Mouse (Mus musculus): ENCODE measurements around the gene Samhd1. TPM values are rescaled to one million over a fixed set of nuclear protein-coding genes. Genes with fewer than 3 reads are reported as not detected.

The Samhd1 gene
- total RNA-seq, 4 experiments from 2014 or later: 22.4 to 38.9 (median 31.0) TPM

DNA sequence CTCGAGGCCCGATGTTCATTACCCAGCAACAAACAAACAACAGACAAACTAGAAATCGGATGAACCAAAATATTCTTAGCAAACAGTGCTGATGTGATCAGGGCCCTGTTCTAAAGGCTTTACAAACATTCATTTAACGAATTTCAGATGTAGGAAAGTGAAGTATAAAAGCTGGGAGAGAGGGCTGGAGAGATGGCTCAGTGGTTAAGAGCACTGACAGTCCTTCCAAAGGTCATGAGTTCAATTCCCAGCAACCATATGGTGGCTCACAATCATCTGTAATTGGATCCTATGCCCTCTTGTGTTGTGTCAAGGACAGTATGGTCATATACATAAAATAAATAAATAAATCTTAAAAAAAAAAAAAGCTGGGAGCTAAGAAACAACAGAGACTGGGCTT is 1.1 kb upstream of the Samhd1 start:
- DNase-seq: no peak

DNA sequence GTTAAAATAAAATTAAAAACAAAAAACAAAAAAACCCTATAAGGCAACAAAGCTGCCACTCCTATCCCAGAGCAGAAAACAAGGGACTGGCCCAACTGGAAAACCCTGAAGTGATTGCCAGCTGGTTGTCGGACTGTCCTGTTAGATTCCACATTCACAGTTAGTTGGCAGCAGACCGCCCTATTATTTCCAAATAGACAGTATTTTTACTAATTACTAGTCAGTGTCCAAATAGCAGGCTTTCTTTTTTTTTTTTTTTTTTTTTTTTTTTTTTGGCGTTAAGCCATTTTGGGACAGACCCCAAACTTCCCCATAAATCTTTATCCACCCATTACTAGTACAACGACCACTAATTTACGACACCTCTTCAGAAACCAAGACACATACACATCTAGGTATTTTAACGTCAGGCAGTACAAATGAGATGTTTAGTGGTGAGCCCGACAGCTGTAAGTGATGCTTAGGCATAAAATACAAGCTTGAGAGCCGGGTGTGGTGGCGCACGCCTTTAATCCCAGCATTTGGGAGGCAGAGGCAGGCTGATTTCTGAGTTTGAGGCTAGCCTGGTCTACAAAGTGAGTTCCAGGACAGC is 560 bp upstream of the Samhd1 start:
- no peak for DNase-seq

DNA sequence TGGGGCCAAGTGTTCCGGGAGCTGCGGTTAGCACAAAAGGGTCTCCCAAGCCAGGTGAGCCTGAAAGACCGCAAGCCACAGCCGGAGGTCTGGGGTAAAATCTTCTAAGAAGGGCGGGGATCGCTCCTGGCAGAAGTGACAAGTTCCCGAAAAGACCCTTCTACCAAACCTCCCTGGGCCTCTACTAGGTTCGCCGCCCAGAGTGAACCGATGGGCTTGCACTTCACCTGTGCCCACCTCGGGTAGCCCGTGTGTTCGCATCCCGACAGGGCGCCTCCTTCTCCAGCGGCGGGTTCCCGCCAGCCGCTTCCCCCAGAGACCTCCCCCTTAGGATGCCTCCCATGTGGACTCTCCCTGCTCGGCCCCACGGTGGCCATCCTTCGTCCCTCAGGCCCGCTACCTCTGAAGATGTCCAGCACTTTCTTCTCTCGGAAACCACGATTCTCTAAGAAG is 560 bp downstream of the Samhd1 start:
- peak; percentile 31 for DNase-seq

DNA sequence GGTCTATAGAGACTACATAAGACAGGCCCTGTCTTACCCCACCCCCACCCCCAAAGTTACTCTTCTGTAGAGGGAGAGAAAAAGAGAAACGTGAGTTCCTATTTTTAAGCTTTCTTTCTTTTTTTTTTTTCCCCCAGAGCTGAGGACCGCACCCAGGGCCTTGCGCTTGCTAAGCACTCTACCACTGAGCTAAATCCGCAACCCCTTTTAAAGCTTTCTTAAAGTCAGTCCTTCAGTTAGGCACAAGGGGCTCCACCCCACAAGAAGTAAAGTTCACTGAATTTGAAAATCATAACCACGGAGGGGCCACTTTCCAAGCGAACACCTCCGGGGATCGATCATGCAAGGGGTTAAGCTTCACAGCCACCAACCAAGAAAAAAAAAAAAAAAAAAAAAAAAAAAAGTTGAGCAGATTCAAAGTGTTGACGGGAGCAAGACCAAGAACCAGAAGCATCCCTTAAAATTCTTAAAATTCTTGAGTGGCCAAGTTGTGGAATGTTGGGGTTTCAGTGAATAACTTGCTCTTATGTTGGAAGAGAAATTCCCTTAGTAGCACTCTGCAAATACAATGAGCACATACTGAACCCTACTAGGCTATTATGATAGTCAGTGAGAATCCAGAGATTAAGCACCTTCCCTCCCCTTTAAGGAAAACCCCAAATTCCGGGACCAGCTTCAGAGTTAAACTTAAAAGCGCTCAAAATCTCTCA is 1.1 kb downstream of the Samhd1 start:
- no peak for DNase-seq

DNA sequence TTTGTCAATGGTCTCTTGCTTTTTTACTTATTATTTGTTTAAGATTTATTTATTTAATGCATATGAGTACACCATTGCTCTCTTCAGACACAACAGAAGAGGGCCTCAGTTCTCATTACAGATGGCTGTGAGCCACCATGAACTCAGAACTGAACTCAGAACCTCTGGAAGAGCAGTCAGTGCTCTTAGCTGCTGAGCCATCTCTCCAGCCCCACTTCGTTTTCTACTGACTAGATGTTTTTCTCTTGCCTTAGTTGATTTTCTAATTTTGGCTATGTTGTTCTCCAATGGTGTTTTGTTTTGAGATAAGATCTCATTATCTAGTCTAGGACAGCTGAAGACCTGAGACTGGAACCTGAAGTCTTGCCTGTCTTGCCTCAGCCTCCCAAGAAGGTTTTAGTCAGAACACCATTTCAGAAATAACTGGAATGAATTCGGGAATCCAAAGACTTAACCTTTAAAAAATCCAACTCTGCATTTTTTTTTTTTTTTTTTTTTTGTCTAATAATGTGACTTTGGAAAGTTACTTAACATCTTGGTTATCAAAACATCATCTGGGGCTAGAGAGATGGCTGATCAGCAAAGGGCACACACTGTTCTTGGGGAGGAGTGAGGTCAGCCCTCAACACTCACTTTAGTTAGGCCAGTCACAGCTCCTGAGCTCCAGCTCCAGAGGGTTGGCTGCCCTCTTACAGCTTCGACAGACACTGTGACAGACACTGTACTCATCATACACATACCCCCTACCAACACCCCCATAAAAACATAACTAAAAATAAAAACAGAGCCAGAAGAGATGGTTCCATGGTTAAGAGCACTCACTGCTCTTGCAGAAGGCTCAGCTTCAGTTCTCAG is 2.2 kb downstream of the Samhd1 start:
- no peak for DNase-seq

DNA sequence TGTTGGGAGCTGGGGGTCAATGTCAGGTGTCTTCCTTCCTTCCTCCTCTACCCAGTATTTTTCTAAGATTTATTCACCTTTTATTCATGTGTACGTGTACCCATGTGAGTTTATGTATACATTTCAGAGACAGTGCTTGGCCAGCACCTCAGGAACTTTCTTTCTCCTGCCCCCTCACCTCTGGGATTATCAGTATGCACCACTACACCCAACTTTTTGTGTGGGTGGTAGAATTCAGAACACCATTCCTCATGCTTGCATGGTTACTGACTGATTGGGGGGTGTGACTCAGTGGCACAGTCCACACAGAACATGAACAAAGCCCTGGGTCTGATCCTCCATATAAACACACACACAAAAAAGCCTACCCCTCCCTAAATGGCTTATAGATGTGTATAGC is 3.0 kb downstream of the Samhd1 start:
- no peak for DNase-seq

DNA sequence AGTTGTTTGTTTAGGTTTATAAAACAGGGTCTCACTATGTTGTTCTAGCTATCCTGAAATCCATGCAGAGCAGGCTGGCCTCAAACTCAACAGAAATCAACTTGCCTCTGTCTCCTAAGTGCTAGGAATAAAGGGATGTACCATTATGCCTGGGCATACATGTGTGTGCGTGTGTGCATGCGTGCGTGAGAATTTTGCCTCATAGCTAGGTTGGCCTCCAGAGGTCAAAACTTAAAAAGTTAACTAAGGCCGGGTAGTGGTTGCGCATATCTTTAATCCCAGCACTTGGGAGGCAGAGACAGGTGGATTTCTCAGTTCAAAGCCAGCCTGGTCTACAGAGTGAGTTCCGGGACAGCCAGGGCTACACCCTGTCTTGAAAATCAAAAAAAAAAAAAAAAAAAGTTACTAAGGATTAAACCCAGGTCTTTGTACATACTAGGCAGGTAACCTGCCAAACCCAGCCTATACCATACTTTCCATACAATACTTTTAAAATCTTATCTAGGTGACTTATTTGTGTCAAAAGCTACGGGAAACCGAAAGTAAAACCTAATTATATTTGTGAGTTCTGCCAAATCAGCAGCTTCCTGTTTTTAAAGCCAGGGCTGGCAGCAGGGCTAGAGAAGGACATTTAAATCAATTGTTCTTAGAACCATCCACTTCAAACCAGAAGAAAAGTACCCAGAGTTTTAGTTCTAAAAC is 4.1 kb downstream of the Samhd1 start:
- no peak for DNase-seq

DNA sequence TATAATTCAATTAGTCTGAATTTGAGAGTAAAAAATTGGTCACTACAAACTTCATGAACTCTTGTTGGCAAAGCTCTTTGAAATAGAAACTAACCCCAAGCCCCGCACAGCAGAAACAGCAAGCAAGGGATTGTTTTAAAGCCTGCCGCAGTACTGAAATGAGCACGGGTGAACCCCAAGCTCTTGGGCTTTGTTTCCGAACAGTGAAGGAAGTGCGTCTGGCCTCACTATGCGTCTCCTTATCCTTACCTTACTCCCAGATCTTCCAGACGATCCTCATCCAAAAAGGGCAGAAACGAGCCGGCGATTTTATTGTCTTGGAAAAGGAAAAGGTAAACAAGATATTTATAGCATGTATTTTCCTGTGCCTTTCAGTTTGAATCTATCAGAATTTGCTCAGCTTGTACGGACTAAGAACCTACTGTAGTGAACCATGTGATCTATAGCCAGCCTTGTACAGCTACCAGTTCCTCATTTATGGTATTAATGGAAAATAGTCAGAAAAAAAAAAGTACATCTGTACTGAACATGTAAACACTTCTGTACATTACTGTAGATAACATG is 5.4 kb downstream of the Samhd1 start:
- DNase-seq: no peak

DNA sequence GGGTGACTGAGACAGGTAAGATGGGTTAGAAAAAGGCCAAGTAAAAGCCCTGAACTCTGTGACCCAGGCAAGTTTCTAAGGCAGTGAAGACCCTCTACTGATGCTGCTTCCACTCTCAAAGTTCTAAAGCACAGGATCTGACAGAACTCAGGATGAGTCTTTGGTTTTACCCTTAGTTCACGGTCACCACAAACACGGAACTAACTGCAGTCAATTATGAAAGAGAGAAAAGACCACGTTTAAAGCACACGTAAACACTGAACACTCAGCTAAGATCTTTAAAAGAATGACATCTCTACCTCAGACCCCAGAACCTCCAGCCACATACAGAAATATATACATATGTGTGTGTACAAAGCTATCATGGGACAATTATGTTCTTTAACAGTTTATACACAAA is 6.0 kb downstream of the Samhd1 start:
- DNase-seq: no peak

DNA sequence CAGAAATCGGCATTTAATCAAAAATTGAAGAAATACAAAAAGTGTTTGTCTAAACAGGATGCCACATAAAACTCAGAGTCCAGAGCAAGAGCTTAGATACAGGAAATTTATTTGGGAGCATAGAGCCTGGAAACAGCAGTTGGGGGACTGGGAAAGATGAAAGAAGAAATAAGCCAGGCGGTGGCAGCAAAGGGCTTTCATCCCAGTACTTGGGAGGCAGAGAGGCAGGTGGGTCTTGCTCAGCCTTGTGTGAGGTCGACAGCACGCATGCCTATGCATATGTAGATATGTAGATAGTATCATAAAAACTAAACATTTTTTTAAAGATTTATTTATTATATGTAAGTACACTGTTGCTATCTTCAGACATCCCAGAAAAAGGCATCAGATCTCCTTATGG is 7.0 kb downstream of the Samhd1 start:
- DNase-seq: no peak

DNA sequence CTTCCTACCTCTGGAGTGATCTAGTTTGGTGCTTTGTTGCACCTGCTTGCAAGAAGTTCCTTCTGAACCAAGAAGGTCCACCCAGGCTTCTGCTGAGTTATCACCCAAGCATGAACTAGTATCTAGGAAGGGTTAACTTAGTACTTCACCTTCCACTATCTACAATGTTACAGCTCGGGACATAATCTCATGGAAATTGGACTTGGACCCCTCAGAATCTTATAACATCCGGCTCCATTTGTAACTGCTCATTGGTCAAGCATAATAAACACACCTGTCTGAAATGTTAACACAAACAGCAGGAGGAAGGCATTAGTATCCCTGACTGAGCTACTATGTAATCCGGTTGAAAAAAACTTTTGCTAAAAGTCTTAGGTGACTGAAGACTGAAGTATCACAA is 7.7 kb downstream of the Samhd1 start:
- DNase-seq: no peak

DNA sequence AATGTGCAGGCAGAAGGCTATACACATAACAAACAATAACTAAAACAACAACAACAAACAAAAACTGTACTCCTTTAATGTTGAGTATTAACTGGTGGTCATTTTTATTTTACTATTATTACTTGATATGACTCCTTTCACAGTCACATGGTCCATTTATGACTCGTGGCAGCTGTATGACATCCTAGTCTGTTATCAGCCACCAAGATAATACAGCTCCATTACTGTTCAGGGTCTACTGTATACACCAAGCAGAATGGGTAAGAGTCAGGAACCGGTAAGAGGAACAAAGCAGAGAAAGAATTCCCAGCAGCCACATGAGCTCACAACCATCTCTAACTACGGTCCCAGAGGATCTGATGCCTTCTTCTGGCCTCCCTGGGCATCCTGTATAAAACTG is 9.8 kb downstream of the Samhd1 start:
- no peak for DNase-seq

DNA sequence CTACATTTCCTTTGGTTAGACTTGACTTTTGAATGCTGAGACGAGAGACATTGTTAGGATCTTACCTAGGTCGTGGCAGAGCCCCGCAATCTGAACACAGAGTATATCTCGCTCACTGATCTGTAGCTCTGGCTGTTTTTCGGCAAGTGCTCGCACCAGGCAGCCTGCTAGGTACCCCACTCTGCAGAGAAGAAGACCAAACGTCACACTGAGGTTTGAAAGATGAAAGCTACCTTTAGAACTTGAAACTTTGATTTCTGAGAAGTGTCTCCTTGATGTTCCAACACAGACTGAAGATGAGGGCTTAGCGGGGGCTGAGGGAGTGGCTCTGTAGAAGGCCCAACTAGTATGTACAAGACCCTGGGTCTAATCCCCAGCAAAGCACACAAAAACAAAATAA is 13.3 kb downstream of the Samhd1 start:
- no peak for DNase-seq

DNA sequence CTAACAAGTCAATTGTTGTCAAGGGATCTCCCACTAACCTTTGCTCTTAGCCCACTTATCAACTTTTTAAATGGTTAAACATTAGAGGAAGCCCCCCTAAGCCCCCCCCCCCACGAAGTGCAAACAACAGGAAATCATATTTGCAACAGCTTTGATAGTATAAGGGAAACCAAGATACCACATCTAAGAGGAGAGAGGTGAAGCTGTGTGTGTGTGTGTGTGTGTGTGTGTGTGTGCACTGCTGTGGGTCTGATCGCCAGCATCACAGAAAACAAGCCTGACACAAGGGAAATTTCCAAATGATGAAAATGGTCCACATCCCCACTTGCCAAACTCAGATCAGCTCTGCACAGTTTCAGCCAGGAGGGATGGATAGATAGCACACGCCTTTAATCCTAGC is 16.0 kb downstream of the Samhd1 start:
- DNase-seq: no peak

DNA sequence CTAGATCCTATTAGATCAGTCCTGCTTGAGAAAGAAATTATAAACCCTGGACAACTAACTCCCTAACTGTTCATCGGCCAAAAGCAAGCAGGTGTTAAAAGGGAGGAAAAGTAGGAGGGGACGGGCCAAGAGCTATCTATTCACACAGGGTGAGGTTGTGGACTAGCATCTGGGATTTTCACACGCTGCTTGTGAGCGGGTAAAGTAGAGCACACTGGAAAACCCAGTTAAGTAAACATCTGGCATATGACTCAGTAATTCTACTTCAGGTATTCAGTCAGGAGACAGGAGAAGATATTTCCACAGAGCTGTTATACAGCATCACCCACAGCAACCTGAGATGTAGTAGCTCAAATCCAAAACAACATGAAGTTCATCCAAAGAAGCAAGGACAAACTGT is 16.5 kb downstream of the Samhd1 start:
- DNase-seq: no peak

DNA sequence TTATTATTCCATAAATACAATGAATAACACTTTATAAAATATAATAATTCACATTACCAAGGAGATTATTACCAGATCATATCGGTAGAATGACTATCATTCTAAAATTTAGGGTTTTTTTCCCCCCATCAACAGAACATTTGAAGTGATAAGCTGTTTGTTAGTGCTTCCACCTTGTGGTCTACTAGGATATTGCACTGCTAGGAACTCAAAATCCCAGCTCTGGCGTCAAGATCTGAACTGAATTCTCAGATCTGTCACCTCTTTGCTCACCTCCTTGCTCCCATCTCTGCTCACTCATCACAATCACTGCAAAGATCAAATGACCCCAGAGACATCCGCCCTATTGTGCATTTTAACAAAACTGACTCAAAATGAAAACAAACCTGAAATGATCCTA is 18.1 kb downstream of the Samhd1 start:
- DNase-seq: no peak

DNA sequence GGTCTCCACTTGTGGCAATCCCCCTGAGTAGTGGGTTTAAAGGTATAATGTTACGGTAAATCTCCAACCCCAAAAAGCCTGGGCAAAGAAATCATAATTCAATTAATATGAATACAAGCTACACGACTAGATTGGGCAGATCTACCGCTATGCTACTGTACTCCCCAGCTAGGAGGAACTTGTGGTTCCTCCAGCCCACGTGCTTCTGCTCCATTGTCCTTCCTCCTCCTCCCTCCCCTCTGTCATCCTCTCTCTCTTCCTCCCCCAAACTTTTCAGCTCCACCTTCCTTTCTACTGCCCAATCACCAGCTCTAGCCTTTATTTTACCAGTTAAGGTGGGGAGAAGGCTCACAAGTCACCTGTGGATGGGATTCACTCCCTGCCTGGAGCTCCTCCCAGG is 26.8 kb downstream of the Samhd1 start:
- DNase-seq: no peak

DNA sequence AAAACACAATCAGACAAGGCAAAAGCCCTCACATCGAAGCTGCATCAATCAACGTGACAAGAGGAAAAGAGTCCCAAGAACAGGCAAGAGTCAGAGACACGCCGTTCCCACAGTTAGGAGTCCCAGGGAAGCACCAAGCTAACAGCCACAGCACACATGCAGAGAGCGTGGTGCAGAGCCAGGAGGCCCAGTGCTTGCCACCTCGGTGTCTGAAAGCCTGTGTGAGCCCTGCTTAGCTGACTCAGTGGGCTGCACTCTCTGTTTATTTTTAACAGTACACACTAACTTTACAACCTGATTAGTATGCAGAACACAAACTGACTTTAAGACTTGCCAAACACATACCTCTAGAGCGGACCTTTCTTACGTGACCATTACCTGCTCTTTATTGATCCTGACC is 30.6 kb downstream of the Samhd1 start:
- no peak for DNase-seq

DNA sequence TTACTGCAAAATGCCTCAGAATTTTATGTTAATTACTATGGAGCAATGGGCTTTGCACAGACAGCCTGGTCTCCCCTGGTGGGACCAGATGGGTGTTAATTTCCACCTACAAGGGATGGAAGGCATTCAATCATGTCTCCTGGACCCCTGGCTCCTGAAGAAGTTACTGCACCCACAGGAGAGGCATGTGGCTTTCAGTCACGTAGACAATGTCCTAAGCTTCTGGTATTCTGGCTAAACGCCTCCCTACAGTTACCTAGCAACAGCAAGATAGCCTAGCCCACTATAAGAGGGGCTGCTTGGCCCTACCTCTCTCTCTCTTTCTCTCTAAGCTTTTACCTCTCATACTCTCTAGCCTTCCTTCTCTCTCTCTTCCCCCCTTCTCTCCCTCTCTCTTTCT is 32.8 kb downstream of the Samhd1 start:
- DNase-seq: no peak

DNA sequence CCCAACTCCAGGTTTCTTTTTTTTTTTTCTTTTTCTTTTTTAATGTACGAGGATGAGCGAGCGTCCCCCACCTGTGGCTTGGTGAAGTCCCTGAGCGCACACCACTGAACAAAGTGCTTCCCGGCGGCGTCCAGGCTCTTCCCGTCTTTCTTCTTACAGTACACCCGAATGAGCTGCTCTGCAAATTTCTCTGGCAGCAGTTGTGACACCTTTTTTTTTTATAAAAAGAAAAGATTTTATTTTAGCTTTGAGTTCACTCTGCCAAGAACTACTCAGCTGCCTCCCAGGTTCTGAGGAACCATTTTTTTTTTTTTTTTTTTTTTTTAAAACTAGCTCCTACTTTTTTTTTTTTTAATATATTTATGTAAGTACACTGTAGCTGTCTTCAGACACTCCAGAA is 33.4 kb downstream of the Samhd1 start:
- no peak for DNase-seq

DNA sequence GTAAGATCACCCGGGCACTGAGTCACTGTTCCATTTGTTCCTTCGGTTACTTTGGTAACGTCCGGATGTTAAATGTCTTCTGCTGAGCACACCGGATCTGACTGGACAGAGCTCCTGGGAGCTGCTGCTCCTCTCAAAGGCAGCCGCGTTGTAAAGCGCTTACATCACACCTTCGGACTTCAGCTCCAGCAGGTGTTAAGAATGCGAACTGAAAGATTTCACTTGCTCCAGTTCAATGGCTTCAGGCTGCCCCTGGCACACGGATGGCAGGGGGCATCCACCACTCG is 34.8 kb downstream of the Samhd1 start:
- no peak for DNase-seq

DNA sequence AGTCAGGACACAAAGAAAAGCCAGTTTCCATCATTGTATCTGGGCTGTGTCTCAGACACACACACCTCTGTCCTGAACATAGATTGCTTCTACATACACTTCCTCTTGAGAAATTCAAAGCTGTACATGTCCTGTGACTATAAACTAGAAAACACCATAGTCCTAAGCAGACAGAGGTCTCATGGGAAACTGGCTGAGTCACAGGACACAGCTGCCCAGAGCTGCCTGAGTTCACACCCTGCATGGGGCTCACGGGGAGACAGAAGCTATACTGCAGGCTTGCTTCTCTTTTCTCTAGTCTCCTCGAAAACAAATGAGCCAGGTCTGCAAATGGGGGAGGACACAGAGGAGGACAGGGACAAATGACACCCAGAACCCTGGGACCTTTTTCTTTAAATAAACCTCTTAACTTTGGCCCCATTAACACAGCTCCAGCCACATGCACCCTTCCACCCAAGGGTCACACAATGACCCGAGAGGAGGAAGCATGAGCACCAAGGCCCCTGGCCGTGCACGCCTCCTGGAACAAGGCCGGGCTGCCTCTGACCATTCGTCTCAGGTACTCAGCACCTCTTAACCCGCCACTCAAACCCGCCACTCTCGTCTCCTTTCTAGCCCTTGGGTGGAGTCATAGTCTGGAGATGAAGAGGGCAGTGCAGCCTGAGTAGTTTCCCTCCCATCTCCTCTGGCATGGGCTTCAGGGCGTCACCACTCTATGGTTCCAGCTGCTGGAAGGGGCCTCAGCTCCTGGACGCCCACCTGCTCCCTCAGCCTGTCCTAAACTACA is 35.3 kb downstream of the Samhd1 start:
- no peak for DNase-seq
